In genomic region chr11:81588630-81589029, GRCm38 (mm10) we compare ENCODE assay signal across 8 mouse cellular contexts.
DNase-seq lines count a peak whose midpoint lies in the region; ATAC-seq and TF ChIP-seq lines count a peak whose summit lies in the region.

No protein-coding gene starts in this region.

- no peaks in the 10 kb centered on the region for H3K27me3 ChIP-seq in intestine, postnatal 0 days (replicated peaks; ENCODE audit: control insufficient read depth, insufficient read depth, low read length)
- no peaks in the 10 kb centered on the region for H3K27me3 ChIP-seq in intestine, embryonic 16.5 days (replicated peaks; ENCODE audit: control insufficient read depth, insufficient read depth, low read length)
- no peaks in the 10 kb centered on the region for H3K27me3 ChIP-seq in forebrain, embryonic 16.5 days (replicated peaks; ENCODE audit: control insufficient read depth, insufficient read depth, low read length)
- no peaks in the 10 kb centered on the region for H3K27me3 ChIP-seq in midbrain, embryonic 10.5 days (ENCODE audit: low read depth, poor library complexity, severe bottlenecking)

- ATAC-seq in intestine, postnatal 0 days: no peak
- no peak for ATAC-seq in intestine, embryonic 16.5 days
- peak; percentile 51; the same call in 1 of the 2 replicates for ATAC-seq in forebrain, embryonic 16.5 days

- no peaks in the 10 kb centered on the region for H3K36me3 ChIP-seq in intestine, postnatal 0 days (ENCODE audit: control insufficient read depth, insufficient read depth)
- H3K36me3 ChIP-seq in intestine, embryonic 16.5 days (ENCODE audit: control insufficient read depth, insufficient read depth, low read length): no peaks in the 10 kb centered on the region
- no peaks in the 10 kb centered on the region for H3K36me3 ChIP-seq in forebrain, embryonic 16.5 days (ENCODE audit: control insufficient read depth, insufficient read depth)
- H3K36me3 ChIP-seq in midbrain, embryonic 10.5 days: no peaks in the 10 kb centered on the region

- H3K27ac ChIP-seq in intestine, postnatal 0 days (ENCODE audit: low read depth, low read length): no peak overlapping the region
- no peak overlapping the region for H3K27ac ChIP-seq in intestine, embryonic 16.5 days (ENCODE audit: low read length)
- H3K27ac ChIP-seq in forebrain, embryonic 16.5 days (ENCODE audit: low read length): peak overlapping the region; percentile 76
- no peak overlapping the region for H3K27ac ChIP-seq in midbrain, embryonic 10.5 days (replicated peaks)

- no peak overlapping the region for H3K4me3 ChIP-seq in intestine, postnatal 0 days (ENCODE audit: low read depth, low read length)
- H3K4me3 ChIP-seq in intestine, embryonic 16.5 days (ENCODE audit: low read length): no peak overlapping the region
- no peak overlapping the region for H3K4me3 ChIP-seq in forebrain, embryonic 16.5 days (replicated peaks; ENCODE audit: low read length)
- no peak overlapping the region for H3K4me3 ChIP-seq in midbrain, embryonic 10.5 days

- TF ChIP-seq CTCF in intestine, postnatal 0 days (IDR thresholded peaks at IDR 0.05; ENCODE audit: low read depth): peak; percentile 83

- WGBS in intestine, postnatal 0 days: 11% methylated on average over 10 of the region's 10 CpGs
- 13% methylated on average over 10 of the region's 10 CpGs for WGBS in intestine, embryonic 16.5 days
- 6% methylated on average over 10 of the region's 10 CpGs for WGBS in forebrain, embryonic 16.5 days
- WGBS in midbrain, embryonic 10.5 days: 13% methylated on average over 10 of the region's 10 CpGs

- H3K9me3 ChIP-seq in intestine, postnatal 0 days (ENCODE audit: control insufficient read depth): no peaks in the 10 kb centered on the region
- no peaks in the 10 kb centered on the region for H3K9me3 ChIP-seq in intestine, embryonic 16.5 days (ENCODE audit: control insufficient read depth, low read length)
- no peaks in the 10 kb centered on the region for H3K9me3 ChIP-seq in forebrain, embryonic 16.5 days (ENCODE audit: control insufficient read depth, low read length)
- no peaks in the 10 kb centered on the region for H3K9me3 ChIP-seq in midbrain, embryonic 10.5 days (replicated peaks)

- no peak overlapping the region for H3K4me2 ChIP-seq in intestine, postnatal 0 days (replicated peaks; ENCODE audit: low read depth)
- H3K4me2 ChIP-seq in intestine, embryonic 16.5 days (ENCODE audit: low read depth, low read length): no peak overlapping the region
- H3K4me2 ChIP-seq in forebrain, embryonic 16.5 days (ENCODE audit: low read length): no peak overlapping the region; the same call in 1 of the 2 replicates

- intact Hi-C loops in heart, postnatal 14 days (cut with DNase I): loop anchor here (1.0 kb wide), 1 partner anchor 24 kb away; no protein-coding TSS in a partner anchor

- H3K9ac ChIP-seq in intestine, postnatal 0 days (ENCODE audit: low read depth, low read length): no peak overlapping the region
- H3K9ac ChIP-seq in intestine, embryonic 16.5 days (ENCODE audit: low read depth, low read length): no peak overlapping the region
- no peak overlapping the region for H3K9ac ChIP-seq in forebrain, embryonic 16.5 days (replicated peaks; ENCODE audit: low read depth, low read length)

- DNase-seq in cerebellum, adult 11 months: peak; percentile 69
- DNase-seq in heart, postnatal 14 days: peak; percentile 68 to 80
- peak; percentile 80 to 85 for DNase-seq in left cerebral cortex, adult 18-20 months (ENCODE audit: low spot score in 2 of 2)
- DNase-seq in midbrain, embryonic 10.5 days (ENCODE audit: low spot score): peak; percentile 62
- DNase-seq in testis, postnatal 10 days (ENCODE audit: low spot score): peak; percentile 79

- H3K4me1 ChIP-seq in intestine, postnatal 0 days (replicated peaks; ENCODE audit: control insufficient read depth, insufficient read depth, low read length): no peaks in the 10 kb centered on the region
- H3K4me1 ChIP-seq in intestine, embryonic 16.5 days (ENCODE audit: control insufficient read depth, insufficient read depth, low read length): no peaks in the 10 kb centered on the region
- peaks cover 42% of the 10 kb centered on the region for H3K4me1 ChIP-seq in forebrain, embryonic 16.5 days (replicated peaks; ENCODE audit: control insufficient read depth, insufficient read depth, low read length)
- H3K4me1 ChIP-seq in midbrain, embryonic 10.5 days: no peaks in the 10 kb centered on the region
